Mouse (Mus musculus) heart, embryonic 11.5 days (tissue): Measurements from ENCODE around the gene Arhgap30. TPM values are rescaled to one million over a fixed set of nuclear protein-coding genes. Genes with fewer than 3 reads are reported as not detected.

Experiments
- ATAC-seq: fragments of 200-750 bp; cut with Nextera tagmentation; replicated peaks from 2 replicates; pipeline ENCODE4 v1.8.0; 2017; ENCODE audit warnings: moderate library complexity; ENCODE audit not compliant: insufficient number of reproducible peaks, low FRiP score, low TSS enrichment
- H3K27ac ChIP-seq: fragments of 300-500 bp; sonication (generic); 2 replicates; pipeline ENCODE4 v1.5.1; 2014; ENCODE audit warnings: mild to moderate bottlenecking, low read depth, low read length
- H3K27me3 ChIP-seq: fragments of 300-500 bp; sonication (generic); 2 replicates; pipeline ENCODE4 v1.6.1; 2014; ENCODE audit warnings: mild to moderate bottlenecking, low read length, mixed read lengths; ENCODE audit not compliant: control insufficient read depth, insufficient read depth
- H3K36me3 ChIP-seq: fragments of 300-500 bp; sonication (generic); 2 replicates; pipeline ENCODE4 v1.6.1; 2014; ENCODE audit warnings: mild to moderate bottlenecking, low read length, moderate library complexity, mixed read lengths; ENCODE audit not compliant: control insufficient read depth, insufficient read depth
- H3K4me1 ChIP-seq: fragments of 300-500 bp; sonication (generic); 2 replicates; pipeline ENCODE4 v1.6.1; 2014; ENCODE audit warnings: low read length; ENCODE audit not compliant: control insufficient read depth, insufficient read depth
- H3K4me2 ChIP-seq: fragments of 300-500 bp; sonication (generic); 2 replicates; pipeline ENCODE4 v1.6.1; 2014; ENCODE audit warnings: mild to moderate bottlenecking, moderate library complexity
- H3K4me3 ChIP-seq: fragments of 300-500 bp; sonication (generic); 2 replicates; pipeline ENCODE4 v1.5.1; 2014; ENCODE audit warnings: low read depth, low read length
- H3K9ac ChIP-seq: fragments of 300-500 bp; sonication (generic); 2 replicates; pipeline ENCODE4 v1.6.1; 2014; ENCODE audit warnings: mild to moderate bottlenecking, low read depth, low read length, moderate library complexity
- H3K9me3 ChIP-seq: fragments of 300-500 bp; sonication (generic); replicated peaks from 2 replicates; pipeline ENCODE4 v1.6.1; 2016; ENCODE audit warnings: low read length; ENCODE audit not compliant: control insufficient read depth
- WGBS: fragments of 180-500 bp; shearing (Covaris S2); extraction: QIAGEN DNeasy Blood & Tissue Kit; methylation state at CpG from one replicate; pipeline ENCODE4 v1.1.7; 2014; ENCODE audit not compliant: insufficient replicate concordance; 5-methylcytosine and 5-hydroxymethylcytosine counted together
- polyA plus RNA-seq: library from polyadenylated mRNA; unstranded; fragments of >200 nt; fragmentation: Nextera tagmentation; extraction: Ambion mirVana; gene quantifications from 2 replicates; pipeline ENCODE4 v1.2.1, GENCODE M21; 2014

The Arhgap30 gene
- polyA plus RNA-seq, 1 experiment from 2014 or later, result 0.44 TPM

DNA sequence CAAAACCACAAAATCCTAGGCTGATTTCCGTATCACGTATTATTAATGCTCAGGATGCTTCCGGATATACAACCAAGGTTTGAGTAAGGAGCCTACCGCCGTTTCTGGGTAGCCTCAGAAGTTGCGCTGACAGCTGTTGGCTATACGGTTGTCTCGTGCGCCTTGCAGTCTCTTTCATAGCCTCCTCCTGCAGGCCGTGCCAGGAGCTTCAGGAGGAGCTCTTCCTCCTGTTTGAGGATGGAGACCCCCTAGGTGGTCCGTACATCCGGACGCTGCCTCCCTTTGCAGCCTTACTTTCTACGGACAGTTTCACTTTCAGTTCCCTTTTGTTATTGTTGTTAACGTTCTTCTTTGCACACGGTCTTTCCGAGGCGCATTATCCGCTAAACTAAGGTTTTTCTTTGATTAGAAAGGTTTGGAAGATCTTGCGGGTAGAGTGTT lies 23.3 kb downstream of the Arhgap30 start:
- H3K27ac ChIP-seq, result peak overlapping the region; percentile 85
- no peaks in the 10 kb centered on the region for H3K27me3 ChIP-seq
- peak overlapping the region; percentile 80 for H3K4me2 ChIP-seq
- peak overlapping the region; percentile 98 for H3K4me3 ChIP-seq
- H3K9me3 ChIP-seq, result no peaks in the 10 kb centered on the region
- H3K9ac ChIP-seq, result peak overlapping the region; percentile 93
- peaks cover 13% of the 10 kb centered on the region for H3K36me3 ChIP-seq
- H3K4me1 ChIP-seq, result peaks cover 4% of the 10 kb centered on the region
- 2% methylated on average over 20 of the region's 20 CpGs for WGBS
- ATAC-seq, result no peak

- Histone ChIP-seq H3K9ac (peak overlapping the region; percentile 93), H3K36me3 (peaks cover 13% of the 10 kb centered on the region), H3K4me1 (peaks cover 4% of the 10 kb centered on the region), H3K27me3 (no peaks in the 10 kb centered on the region), H3K4me2 (peak overlapping the region; percentile 80), H3K9me3 (no peaks in the 10 kb centered on the region), H3K4me3 (peak overlapping the region; percentile 98), H3K27ac (peak overlapping the region; percentile 85; the same call in 1 of the 2 replicates)
- no peak for ATAC-seq
- WGBS, result 60% methylated on average over 3 of the region's 3 CpGs
Observed at GRCm38 (mm10) chr1:171412446-171412845, 23.7 kb downstream of the Arhgap30 start.

GRCm38 (mm10) chr1:171413608-171414007 lies 24.9 kb downstream of the Arhgap30 start:
- H3K9me3 ChIP-seq, result no peaks in the 10 kb centered on the region
- H3K36me3 ChIP-seq, result peaks cover 19% of the 10 kb centered on the region
- no peak overlapping the region for H3K9ac ChIP-seq
- H3K4me1 ChIP-seq, result peaks cover 4% of the 10 kb centered on the region
- WGBS, result 77% methylated on average over 8 of the region's 8 CpGs
- no peaks in the 10 kb centered on the region for H3K27me3 ChIP-seq
- no peak for ATAC-seq
- H3K4me3 ChIP-seq, result no peak overlapping the region
- no peak overlapping the region for H3K27ac ChIP-seq
- no peak overlapping the region; the same call in 1 of the 2 replicates for H3K4me2 ChIP-seq

DNA sequence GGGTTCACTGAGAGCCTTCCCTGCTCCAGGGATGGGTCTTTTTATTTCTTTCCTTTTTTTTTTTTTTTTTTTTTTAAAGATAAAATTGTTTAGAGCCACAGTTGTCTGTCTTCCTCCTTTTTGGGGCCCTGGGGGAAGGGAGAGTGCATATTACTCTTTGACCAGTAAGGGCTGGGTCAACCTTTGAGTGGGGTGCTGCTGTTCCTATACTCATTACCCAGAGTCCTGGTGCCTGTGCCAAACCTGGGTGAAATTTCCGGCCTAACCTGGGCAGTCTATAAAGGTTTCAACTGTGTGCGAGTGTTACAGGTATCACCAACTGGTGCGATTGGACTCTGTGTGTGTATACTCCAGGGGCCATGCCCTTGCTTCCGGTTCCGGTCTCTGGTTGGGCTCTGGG lies 29.9 kb downstream of the Arhgap30 start, which contains the start of gene Tstd1:
Gene Tstd1, plus strand, starts transcription at position 213 of the 400 bp plus-strand sequence.
- H3K4me2 ChIP-seq, result no peak within 1 kb of the TSS
- WGBS, result 91% methylated on average over 5 of the region's 5 CpGs
- H3K27me3 ChIP-seq, result no peaks in the 10 kb centered on the region
- no peak within 1 kb of the TSS for H3K4me3 ChIP-seq
- H3K9me3 ChIP-seq, result no peaks in the 10 kb centered on the region
- ATAC-seq, result no peak
- no peak within 1 kb of the TSS for H3K9ac ChIP-seq
- no peak within 1 kb of the TSS for H3K27ac ChIP-seq
- peaks cover 30% of the 10 kb centered on the region for H3K36me3 ChIP-seq
- H3K4me1 ChIP-seq, result peaks cover 2% of the 10 kb centered on the region; the same call in 1 of the 2 replicates

DNA sequence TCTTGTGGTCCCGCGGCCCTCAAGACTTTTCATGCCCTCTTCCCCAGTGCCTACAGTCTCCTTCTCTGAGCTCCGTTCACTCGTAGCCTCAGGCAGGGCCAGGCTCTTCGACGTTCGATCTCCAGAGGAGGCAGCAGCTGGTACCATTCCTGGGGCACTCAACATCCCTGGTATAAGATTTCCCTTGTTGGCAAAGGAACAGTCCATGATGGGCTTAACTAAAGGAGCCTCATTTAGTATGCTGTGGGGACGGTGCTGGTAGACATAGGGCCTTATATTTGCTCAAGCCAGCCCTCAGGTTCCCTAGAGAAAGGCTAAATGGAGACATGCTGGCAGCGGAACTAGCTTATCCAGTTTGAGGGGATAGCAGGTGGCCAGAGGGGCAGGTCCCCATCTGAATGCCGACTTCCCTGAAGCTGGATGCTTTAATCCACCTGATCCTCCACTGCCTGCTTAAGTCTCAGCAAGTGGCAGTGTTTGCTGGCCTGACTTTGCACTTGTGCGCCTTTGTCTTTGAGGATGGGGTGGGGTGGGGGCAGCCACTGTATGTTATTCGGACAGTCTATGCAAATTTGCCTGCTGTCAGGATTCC lies 30.6 kb downstream of the Arhgap30 start:
- ATAC-seq, result no peak
- H3K27ac ChIP-seq, result no peak overlapping the region
- H3K36me3 ChIP-seq, result peaks cover 30% of the 10 kb centered on the region
- peaks cover 2% of the 10 kb centered on the region; the same call in 1 of the 2 replicates for H3K4me1 ChIP-seq
- WGBS, result 70% methylated on average over 12 of the region's 12 CpGs
- H3K4me2 ChIP-seq, result no peak overlapping the region
- no peak overlapping the region for H3K9ac ChIP-seq
- no peaks in the 10 kb centered on the region for H3K27me3 ChIP-seq
- H3K4me3 ChIP-seq, result no peak overlapping the region
- no peaks in the 10 kb centered on the region for H3K9me3 ChIP-seq

DNA sequence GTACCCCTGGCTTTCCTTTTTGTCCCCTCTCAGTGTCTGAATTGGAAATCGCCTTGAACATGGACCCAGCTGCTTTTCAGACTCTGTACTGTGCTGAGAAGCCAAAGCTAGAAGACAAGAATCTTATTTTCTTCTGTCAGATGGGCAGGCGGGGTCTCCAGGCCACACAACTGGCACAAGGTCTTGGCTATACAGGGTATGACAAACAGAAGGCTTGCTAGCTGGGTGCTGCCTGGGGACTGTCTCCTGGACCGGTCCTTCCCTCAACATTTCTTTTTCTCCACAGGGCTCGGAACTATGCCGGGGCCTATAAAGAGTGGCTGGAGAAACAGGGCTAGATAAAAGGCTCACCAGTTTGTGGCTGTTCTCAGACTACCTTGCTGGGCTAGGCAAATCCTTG lies 31.2 kb downstream of the Arhgap30 start:
- H3K9ac ChIP-seq, result no peak overlapping the region
- no peaks in the 10 kb centered on the region for H3K27me3 ChIP-seq
- no peak overlapping the region for H3K4me3 ChIP-seq
- no peak overlapping the region for H3K27ac ChIP-seq
- H3K36me3 ChIP-seq, result peaks cover 30% of the 10 kb centered on the region
- no peak for ATAC-seq
- no peak overlapping the region for H3K4me2 ChIP-seq
- 84% methylated on average over 5 of the region's 5 CpGs for WGBS
- H3K4me1 ChIP-seq, result peaks cover 4% of the 10 kb centered on the region
- H3K9me3 ChIP-seq, result no peaks in the 10 kb centered on the region

- 73% methylated on average over 8 of the region's 8 CpGs for WGBS
- H3K27ac ChIP-seq, result no peak overlapping the region
Observed at GRCm38 (mm10) chr1:171422504-171423095, 33.8 kb downstream of the Arhgap30 start.

GRCm38 (mm10) chr1:171424638-171425037 lies 35.9 kb downstream of the Arhgap30 start:
- Histone ChIP-seq H3K36me3 (peaks cover 5% of the 10 kb centered on the region), H3K4me2 (peak overlapping the region; percentile 23), H3K9me3 (no peaks in the 10 kb centered on the region), H3K27ac (peak overlapping the region; percentile 38; the same call in 1 of the 2 replicates), H3K4me3 (no peak overlapping the region), H3K9ac (no peak overlapping the region), H3K27me3 (no peaks in the 10 kb centered on the region), H3K4me1 (peaks cover 9% of the 10 kb centered on the region)
- 33% methylated on average over 5 of the region's 5 CpGs for WGBS
- ATAC-seq, result no peak

More at GRCm38 (mm10) chr1:171422504-171423095, 33.8 kb downstream of the Arhgap30 start:
- H3K4me1 ChIP-seq, result peaks cover 9% of the 10 kb centered on the region
- ATAC-seq, result no peak
- no peaks in the 10 kb centered on the region for H3K27me3 ChIP-seq
- H3K4me3 ChIP-seq, result no peak overlapping the region
- H3K9me3 ChIP-seq, result no peaks in the 10 kb centered on the region
- H3K9ac ChIP-seq, result no peak overlapping the region
- no peak overlapping the region for H3K4me2 ChIP-seq
- H3K36me3 ChIP-seq, result peaks cover 16% of the 10 kb centered on the region
